Mouse (Mus musculus): ENCODE data around the gene Tgfb3. TPM values are rescaled to one million over a fixed set of nuclear protein-coding genes. Genes with fewer than 3 reads are reported as not detected.

Tgfb3 gene
- 10 to 100 TPM; 31.4 to 32.5 TPM for total RNA-seq (2021)
- long read RNA-seq, experiment 1, transcript Tgfb3-201 (7 exons, 3,383 nt): major isoform, 16 of 26 reads
- long read RNA-seq, experiment 1, partial matches to known transcripts: 4 of 26 reads
- long read RNA-seq, experiment 1, other reads (novel, unspliced or antisense): 6 of 26 reads
- long read RNA-seq, experiment 2, transcript Tgfb3-201 (7 exons, 3,383 nt): major isoform, 35 of 49 reads
- long read RNA-seq, experiment 2, partial matches to known transcripts: 3 of 49 reads
- long read RNA-seq, experiment 2, other reads (novel, unspliced or antisense): 11 of 49 reads

DNA sequence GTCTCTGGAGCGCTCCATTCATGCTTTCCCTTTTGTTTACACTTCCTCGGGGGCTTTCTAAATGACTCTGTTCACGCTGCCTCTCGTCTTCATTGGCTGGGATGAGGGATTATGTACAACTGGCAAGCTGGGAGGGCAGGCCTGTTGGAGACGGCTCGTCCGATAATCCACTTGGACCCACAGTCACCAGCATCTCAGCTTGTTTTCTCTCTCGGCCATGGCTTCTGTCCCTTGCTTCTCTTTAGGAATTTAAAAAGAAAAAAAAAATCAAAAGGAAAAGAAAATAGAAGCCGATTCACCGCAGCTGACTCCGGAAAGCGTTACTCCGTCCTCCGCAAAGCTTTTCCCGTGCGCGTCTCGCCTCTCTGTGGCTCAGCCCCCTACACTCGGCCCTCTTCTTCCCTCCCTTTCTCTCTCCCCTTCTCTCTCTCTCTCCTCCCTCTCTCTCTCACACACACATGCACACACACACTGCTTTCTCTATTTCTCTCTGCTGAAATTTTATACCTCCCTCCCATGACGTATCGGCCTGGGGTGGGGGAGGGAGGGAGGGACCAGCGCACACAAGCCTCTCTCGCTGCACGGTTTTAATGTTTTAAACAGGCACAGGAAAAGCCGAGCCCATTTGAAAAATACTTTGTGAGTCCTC is at the start of gene Tgfb3:
Tgfb3 (minus strand) TSS at position 489 of the 649 bp plus-strand sequence.
- peak; percentile 86 for DNase-seq

DNA sequence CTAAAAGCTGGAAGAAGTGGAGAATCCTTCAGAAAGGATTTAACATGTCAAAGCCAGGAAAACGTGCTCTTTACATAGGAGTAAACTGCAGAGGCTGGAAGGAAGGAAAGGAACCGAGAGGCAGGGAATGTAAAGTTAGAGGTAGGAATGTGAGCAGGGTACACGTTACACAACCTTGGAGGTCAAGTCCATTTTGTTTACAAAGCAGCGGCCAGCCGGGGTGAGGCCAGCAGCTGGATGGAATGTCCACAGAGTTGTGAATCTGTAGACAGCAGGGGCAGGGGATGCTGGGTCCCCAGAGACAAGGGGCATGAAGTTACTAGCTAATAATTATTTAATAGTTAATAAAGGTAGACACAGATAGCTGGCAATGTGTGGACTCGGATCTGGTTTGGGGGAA is 49.3 kb upstream of the Tgfb3 start:
- peak; percentile 45 for DNase-seq

DNA sequence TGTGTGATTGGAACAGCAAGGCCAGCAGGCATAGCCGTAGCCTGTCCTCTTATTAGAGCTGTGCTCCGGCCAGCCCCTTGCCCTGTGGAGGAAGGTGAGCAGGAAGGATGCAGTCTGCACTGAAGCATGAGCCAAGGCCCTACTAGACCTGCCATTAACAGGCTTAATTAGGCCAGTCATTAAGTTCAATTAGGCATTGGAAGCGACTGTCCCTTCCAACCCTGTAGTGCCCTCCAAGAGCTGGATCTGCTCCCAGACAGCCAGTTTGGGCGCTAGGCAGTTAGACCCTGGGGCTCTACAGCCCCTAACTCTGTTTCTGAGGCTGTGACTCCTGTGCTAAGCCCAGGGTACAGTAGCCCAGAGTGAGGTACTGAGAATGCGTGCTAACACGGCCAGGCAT is 45.2 kb upstream of the Tgfb3 start:
- DNase-seq: no peak

DNA sequence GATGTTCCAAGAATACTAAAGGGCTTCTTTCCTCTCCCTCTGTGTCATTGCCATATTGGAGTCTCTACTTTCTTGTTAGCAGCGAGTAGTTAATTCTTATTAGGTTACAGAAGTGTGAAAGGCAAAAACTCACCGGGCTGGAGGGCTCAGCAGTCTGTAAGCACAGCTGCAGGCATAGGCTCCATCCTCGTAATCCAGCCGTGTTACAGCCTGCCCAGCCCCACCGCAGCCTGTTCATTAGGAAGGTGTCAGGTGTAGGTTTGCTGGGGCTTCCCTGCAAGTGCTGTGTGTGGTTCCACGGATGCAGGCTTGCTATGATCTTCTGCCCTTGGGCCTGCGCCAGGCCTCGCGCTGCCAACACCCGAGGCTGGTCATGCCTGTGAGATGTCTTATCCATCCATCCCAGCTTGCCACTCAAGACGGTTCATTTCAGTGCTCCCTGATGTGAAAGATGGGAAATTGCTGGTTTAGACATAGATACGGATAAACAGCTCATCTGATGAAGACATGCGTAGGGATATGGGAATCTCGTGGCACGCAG is 37.5 kb upstream of the Tgfb3 start:
- no peak for DNase-seq

DNA sequence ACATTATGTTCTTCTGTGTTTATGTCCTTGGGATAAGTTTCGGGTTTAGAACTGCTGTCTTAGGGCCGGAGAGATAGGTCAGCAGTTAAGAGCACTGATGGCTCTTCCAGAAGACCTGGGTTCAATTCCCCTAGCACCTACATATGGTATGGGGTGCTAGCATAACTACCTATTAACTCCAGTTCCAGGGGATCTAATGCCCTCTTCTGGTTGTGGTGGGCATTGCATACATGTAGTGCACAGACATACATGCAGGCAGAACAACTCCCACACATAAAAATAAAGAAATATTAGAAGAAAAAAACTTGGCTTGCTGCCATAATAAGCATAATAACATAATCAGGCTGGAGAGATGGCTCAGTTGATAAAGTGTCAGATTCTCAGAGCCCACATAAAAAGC is 31.8 kb upstream of the Tgfb3 start:
- DNase-seq: no peak

DNA sequence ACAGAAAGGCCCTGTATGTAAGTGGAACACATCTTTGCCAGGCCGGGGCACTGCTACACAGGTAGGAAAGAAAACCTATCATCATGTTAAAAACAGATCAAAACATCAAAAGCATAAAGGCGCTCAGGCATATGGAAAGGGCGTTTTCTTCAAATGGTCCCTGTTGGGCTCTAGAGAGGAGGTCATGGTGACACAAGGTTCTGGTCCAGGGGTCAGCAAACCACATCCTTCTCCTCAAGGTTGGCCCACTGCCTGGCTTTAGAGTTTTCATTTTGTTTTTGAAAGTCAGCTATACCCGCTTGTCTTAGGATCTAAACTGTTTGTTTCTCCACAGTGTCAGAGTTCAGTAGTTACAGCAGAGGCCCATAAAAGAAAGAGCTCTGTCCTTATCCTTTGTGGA is 30.7 kb upstream of the Tgfb3 start:
- no peak for DNase-seq

DNA sequence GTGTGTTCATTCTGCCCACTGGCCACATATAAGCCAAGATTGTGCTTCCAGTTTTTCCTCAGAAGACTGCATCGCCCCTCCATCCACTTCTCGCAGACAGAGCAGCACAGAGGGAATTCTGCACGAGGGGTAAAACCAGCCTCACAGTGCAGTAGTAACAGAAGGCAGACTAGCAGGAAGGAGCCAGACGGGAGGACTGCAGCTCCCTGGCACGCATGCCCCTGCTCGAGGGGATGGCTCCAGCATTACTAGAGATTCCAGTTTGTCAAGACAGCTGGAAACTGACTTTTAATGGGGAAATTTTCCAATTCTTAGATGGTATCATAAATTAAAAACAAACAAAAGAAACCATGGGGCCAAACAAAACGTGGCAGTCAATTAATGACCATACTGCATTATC is 28.8 kb upstream of the Tgfb3 start:
- DNase-seq: no peak

DNA sequence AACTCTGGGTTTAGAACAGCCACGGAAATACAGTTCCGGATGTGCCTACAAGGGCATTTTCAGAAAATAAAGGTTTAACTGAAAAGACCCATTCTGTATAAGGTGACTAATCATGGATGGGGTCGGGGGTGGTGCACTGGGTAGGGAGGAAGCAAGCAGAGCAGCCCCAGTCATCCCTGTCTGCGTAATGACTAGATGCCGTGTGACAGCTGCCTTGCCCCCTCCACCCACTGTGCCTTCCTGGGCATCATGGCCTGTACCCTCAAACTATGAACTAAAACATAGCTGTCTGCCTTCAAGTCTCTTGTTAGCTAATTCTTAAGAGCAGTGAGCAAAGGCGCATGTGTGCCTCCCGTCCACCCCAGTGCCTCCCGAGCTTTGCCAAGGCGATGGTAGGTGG is 27.2 kb upstream of the Tgfb3 start:
- no peak for DNase-seq

DNA sequence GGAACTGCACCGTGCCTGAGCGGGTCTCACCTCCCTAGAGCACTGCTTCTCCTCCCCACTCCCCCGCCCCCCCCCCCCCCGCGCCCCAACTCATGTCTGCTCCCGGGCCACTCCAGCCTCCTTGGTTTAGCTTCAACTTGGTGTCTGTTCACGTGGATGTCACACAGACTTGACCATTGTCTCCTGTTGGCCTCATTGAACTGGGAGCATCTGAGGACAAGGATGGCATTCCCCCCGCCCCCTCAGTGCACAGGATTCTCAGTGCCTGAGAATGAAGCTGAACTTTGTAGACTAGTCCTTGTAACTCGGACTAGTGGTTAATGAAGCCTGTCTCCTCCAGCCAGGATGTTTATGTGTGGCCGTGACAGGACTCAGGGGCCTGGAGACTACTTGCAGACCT is 26.7 kb upstream of the Tgfb3 start:
- no peak for DNase-seq

DNA sequence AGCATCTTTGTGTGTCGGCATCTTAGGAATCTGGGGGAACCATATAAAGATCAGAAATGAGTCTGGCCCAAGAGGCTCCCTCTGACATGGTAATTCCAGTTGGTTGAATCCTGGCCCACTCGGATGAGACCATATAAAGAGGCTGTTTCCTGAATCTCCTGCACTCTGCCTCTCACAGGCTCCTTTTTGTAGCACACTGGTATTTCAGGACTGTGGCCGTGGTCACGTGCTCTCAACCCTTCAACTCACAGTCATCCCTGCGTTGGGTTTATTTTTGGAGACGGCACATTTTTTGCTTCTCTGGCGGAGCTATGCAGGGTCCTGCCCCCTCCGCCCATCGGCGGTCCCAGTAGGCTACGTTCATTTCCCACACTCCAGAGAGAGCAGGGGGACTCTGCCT is 25.5 kb upstream of the Tgfb3 start:
- peak; percentile 40 for DNase-seq

DNA sequence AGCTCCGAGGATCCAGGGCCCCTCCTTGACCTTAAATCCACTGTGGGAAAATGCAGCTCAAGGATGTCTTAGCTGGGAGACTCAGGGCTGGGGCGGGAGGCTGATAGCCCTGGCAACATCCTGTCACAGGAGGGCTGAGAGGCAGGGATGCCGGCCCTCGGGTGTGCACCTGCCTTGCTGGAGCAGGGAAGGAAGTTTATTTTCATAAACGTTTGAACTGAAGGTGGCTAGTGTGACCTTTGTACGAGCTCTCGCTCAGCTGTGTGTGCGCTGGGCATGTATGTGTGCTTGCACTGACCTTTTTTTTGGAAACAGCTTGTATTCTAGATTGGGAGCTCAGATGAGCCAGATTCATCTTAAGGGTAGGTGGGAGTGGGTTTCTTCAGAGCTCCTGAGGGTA is 25.0 kb upstream of the Tgfb3 start:
- DNase-seq: no peak

DNA sequence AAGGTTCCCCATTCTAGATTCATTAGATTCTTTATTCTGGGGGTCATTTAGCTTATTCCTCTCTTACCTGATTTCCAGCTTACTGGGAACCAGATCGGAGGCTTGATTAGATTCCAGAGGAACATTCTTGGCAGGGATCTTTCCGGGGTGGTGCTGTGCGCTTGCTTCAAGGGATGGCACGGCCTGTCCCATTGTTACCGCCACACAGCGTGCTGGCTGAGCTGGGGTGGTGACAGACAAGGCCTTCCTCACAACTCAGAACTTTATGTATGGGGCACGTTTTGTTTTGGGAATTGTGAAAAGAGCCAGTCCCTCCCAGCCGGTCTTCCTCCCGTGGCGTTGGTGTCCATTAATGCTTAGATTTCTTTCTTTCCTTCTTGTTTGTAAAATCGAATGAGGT is 24.6 kb upstream of the Tgfb3 start:
- DNase-seq: no peak

DNA sequence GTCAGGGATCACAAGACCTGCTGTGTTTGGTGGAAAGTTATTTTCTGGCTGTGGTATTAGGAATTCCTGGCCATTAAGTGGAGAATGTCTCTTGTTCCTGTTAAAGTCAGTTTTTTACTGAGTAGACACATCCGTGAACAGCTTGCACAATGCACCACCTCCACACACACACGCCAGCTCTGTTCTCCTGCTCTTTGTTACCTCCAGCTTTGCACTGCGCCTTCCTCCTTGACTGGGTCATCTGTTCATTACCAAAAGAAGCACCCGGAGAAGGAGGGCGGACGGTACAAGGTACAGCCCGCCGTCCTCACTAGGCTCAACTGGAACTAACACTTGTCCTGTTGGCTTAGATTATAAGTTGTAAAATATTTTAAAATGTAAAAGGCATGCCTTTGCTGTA is 23.8 kb upstream of the Tgfb3 start:
- DNase-seq: no peak

DNA sequence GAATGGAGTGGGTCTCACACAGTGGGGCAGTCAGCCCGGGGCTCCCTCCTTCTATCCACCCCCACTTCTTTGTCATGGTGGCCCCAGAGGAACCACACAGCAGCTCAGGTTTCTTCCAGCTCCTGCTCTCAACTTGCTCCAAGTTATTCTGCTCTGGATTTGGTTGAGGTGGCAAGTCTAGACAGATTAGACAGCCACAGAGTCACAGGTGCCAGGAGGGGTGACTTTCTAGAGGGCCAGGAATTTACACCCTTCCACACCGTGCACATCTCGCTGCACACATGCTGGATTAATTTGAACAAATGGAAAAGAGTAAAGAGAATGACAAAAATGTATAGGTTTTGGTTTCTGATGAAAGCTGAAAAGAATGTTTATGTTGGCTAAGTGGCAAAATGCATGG is 21.9 kb upstream of the Tgfb3 start:
- DNase-seq: no peak

DNA sequence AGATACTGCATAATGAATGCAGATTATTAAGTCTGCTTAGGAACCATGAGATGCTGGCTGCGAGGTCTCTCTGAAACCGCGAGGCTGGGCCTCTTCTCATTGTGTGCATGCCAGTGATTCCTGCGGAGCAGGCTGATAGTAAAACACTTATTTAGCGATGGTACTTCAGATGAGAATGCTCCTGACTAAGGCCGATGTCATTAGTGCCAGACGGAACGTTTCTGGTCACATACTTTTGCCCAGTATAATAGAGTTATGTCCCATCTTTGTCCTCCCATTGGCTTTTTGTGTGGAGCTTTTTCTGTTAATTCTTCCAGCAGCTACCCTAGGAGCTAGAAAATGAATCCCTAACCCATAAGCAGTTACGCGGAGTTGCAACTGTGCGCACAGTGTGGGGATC is 18.9 kb upstream of the Tgfb3 start:
- DNase-seq: no peak

DNA sequence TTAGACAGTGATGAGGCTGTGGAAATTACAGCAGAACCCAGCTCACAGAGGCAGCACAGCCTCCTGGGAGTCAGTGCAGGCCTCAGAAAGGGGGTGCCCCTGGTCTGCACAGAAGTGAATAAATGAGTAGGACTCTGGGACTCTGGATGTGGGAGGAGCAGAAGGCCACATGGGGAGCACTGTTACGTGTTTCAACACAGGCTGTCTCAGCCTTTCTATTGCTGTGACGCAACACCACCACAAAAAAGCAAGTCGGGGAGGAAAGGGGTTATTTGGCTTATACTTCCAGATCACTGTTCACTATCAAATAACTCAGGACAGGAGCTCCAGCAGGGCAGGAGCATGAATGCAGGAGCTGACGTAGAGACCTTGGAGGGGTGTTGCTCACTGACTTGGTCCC is 17.0 kb upstream of the Tgfb3 start:
- DNase-seq: no peak

DNA sequence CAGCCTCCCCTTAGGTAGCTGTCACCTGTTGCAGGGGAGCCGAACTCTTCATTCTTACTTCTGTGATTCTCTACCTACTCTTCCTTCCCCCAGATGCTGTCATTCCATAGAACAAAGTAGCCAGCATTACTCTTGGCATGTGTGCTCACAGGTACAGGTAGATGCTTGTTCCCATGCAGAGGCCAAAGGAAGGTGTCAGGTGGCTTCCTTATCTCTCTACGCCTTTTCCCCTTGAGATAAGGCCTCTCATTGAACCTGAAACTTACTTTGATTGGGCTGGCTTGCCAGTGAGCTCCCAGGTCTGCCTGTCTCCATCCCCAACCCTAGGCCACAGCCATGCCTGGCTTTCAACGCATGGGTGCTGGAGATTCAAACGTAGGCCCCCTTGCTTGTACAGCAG is 15.2 kb upstream of the Tgfb3 start:
- DNase-seq: no peak

DNA sequence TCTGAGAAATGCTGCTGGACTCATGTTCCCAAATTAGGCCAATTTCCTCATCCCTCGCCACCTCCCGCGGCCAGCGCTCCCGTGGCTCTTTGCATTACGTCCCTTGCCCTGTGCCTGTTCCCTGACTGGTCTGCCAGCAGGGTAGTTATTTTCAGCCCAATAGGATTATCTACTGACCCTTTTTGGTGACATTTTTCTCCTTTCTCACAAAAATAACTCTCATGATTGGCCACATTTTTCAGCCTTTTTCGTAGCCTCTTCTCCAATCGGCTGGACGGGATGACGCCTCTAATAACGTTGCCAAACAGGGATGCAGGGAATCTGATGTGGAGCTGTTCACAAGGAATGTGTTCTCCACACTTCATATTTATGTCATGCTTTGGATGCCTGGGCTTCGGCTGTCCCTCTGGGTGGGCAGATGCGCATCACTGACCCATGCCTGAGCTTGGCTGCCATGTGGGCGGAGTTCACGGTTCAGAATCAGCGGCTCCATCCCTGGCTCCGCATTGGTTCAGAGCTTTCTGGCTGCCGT is 12.8 kb upstream of the Tgfb3 start:
- peak; percentile 62 for DNase-seq

DNA sequence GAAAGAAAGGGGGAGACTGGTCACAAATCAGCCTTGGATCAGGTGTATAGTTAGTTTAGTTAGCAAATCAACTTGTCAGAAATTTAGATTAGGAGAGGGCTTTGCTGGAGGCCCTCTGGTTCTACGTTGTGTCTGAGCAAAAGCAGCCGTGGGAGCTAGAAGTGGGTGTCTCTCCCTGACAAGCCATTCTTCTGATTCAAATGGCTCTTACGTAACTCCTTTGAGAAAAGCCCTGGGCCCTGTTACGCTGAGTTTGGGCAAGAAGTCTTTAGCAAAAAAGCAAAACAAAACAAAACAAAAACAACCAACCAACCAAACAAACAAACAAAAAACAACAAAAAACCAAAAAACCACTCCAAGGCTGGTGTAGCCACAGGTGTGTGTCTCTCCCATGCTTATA is 11.9 kb upstream of the Tgfb3 start:
- DNase-seq: no peak

DNA sequence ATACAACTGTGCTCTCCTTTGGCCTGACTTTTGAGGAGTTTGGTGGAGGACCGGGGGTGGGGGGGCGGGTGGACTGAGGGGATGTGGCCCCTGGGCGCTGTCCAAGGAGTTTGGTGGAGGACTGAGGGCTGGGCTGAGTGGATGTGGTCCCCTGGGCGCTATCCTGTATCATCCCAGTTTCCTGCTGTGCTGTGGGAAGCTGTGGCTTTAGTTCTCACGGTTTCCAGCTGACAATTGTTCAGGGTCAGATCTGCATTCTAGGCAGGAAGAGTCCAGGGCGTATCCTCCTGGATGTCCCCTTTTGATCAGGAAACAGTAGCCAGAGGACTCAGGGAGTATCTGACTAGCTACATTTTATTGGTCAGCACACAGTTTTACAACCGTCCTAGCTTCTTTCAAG is 9.2 kb upstream of the Tgfb3 start:
- DNase-seq: peak; percentile 64

DNA sequence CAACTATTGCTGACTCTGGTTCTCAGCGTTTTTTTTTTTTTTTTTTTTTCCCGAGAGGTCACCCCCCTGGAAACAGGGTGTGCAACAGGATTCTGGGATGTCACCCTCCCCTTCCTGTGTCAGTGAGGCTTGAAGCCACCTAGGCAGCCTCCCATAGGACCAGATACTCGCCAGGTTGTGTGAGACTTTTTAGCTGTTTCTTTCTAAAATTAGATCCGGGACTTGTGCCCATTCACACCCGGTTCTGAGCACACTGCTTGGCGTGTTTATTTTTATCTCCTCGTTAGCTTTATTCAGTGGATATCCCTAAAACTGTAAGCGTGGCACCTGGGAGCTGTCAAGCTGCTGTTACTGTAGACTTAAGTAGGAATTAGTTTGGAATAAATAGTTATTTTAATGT is 7.7 kb upstream of the Tgfb3 start:
- DNase-seq: no peak

DNA sequence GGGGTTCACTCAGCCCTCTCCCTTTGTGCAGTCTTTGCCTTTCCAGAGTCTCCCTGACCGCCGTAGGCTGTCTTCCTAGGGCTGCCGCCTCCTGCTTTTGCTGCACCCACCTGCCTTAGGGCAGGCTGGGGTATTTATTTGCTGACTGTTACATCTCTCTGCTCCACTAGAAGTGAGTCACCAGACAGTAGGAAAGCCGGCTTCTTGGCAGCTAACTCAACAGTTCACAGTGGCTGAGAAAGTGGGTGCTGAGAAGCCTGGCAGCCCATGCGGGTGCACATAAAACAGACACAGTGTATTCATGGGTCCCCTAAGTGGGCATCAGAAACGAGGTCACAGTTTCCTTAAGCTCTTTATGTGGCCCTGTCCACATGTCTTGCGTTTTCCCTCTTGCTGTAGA is 7.0 kb upstream of the Tgfb3 start:
- no peak for DNase-seq

DNA sequence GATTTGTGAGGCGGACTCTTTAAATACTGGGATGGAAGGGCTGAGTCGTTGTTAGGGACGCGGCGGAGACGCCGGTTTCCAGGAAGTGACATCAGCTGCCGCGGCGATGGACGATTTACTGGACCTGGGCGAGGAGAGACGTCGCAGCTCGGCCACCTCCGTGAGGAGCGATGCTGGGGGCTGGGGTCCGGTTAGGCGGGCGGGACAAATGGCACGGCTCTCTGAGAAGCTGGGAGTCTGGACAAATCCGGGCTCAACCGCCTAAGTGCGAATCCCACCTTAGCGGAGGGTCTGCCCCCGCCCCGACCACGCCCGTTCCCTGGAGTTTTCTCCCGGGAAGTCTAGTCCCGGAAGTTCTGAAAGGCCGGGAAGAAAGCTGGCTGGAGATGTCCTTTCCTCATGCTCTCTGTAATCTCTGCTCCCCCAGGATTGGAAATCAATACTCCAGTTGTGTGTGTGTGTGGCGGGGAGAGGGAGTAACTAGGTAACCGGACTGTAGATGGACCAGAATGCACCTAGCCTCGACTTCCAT is 3.7 kb upstream of the Tgfb3 start, which contains the start of gene Ift43:
Ift43 (plus strand) TSS at position 61 of the 532 bp plus-strand sequence.
- DNase-seq: peak; percentile 82

Measured in gastrocnemius, postnatal 25 days (tissue).